Mouse (Mus musculus): Measurements from ENCODE around the gene Vwa5b2. TPM values are rescaled to one million over a fixed set of nuclear protein-coding genes. Genes with fewer than 3 reads are reported as not detected.

The Vwa5b2 gene
- total RNA-seq (2023) = 0.49 to 0.88 TPM in 2 of 4 replicates, not detected in the others

DNA sequence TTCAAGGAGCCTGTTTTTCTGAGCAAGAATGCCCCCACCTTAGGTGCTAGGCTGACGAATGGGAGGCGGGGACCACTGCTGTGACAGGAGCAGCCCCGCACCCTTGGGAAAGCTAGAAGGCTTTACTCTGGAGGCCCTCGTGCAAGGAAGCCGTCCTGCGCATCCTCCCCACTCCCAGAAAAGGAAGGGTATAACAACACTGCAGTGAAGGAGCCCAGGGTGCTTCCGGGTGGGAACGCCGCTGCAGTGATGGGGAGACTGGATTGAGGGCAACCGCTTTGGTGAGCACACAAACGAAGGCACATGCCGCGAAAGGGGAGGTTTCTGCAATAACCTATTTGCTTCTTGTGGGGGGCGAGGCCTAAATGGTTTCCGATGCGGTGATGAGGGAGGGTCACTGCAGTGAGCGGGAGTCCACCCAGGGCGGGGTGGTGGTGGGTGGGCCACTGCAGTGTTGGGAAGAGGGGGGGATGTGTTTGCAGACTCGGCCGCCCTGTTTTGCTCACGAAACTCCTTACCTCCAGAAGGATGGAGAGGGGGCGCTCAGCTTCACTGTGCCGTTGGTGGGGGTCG is at the start of gene Vwa5b2:
Gene Vwa5b2, plus strand, starts transcription at position 106 of the 573 bp plus-strand sequence.

DNA sequence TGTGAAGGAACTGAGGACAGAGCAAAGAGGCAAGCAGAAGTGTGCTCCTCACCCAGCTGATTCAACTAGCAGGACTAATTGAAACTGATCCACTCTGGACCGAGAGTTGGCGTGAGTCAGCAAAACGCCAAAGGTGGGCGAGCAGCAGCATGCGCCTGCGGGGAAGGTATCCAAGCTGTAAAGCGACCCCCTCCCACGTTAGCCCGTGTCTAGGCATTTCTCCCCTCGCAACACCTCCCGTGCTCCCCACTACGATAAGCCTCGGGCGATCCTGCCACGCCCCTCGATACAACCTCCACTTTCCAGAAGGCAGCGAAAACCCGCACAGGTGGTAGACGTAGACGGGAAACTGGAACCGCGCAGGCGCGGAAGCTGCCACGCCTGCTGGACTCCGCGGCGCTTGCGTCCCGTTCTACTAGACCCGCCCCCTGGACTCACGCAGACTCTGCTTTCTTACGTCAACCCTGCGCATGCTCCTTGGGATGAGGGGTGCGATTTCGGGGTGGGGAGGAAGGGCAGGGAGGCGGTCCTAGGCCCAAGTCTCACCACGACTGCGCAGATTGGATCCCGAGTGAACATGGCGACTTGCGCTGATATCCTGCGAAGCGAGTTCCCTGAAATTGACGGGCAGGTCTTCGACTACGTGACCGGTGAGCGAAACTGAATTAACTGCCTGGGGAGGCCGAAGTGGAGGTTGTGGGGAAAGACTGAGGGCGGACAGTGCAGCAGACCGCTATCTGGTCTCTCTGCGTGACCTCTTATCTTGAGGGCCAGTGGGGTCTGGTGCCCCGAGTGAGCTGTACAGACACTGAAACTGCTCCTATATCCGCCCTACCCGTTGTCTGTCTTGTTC is 40.9 kb upstream of the Vwa5b2 start, which contains the start of gene Abcf3:
Gene Abcf3, plus strand, starts transcription at position 482 of the 853 bp plus-strand sequence.

DNA sequence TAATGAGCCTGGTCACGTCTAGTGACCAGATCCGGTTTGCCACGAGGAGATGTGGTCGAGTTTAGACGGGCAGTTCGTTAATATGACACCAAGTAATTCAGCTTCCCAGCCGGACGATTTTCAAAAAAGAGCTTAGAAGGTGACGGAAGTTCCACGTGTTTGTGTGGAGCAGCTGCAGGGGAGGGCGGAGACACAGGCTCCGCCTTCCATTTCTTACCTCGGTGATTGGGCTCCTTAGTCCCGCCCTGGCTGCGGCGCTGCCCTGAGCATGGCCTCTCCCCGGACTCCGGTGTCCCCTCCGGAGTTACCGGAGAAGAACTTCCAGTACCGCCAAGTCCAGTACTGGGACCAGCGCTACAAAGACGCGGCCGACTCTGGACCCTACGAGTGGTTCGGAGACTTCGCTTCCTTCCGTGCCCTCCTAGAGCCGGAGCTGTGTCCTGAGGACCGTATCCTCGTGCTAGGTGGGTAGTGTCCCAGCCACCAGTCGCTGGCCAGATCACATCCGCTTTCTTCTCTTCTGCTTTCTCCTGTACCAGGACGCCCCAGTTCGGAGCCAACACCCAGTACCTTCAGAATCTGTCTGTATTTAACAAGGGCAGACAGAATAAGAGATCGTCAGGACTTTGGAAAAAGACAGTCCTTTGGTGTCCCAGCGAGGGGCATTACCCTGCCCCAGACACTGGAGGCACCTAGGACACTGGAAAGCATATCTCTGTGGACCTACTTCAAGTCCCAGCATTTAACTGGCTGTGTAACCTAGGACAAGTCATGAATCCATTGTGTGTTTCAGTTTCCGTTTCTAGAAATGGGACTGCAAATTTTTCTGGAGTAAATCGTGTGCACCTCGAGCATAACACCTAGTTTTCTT is 22.3 kb downstream of the Vwa5b2 start, which contains the start of the genes Eef1akmt4, Gm49333 and Alg3:
Gene Eef1akmt4, plus strand, starts transcription at position 237 of the 871 bp plus-strand sequence.
Gene Gm49333, plus strand, starts transcription at position 254 of the 871 bp plus-strand sequence.
Gene Alg3, minus strand, starts transcription at position 379 of the 871 bp plus-strand sequence.

DNA sequence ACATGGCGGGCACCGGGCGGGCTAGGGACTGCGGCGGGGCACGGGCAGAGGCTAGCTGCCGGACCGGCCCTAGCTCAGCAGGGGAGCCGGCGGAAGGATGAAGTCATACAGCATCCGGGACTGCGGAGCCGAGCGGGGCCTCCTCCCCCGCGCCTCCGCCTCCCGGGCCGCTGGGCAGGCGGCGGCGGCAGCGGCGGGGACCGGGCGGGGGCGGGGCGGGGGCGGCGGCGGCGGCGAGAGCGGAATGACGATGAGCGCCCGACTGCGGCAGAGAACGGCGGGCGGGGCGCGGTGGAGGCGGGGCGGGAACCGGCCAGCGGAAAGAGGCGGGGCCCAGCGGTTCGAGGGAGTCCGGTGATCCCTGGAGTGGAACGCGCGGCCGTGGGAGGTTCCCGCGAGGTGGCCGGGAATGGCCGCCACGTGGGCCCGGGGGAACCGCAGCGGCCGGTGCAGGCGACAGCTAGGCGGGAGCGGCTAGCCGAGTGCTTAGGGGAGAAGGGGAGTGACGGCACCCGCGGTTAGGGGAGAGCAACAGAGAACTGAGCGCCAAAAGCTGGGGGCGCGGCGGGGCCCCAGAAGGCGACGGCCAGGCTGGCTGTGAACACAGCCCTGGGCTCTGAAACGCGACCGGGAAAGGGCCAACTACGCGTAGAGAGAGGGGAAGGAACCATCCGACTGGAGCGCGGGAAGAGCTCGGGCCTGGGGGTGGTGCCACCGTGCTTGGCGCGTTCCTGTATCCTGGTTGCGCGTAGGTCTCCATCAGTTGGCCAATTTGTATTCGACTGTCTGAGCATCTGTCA is 32.1 kb downstream of the Vwa5b2 start, which contains the start of gene Camk2n2:
Gene Camk2n2, minus strand, starts transcription at position 97 of the 800 bp plus-strand sequence.

DNA sequence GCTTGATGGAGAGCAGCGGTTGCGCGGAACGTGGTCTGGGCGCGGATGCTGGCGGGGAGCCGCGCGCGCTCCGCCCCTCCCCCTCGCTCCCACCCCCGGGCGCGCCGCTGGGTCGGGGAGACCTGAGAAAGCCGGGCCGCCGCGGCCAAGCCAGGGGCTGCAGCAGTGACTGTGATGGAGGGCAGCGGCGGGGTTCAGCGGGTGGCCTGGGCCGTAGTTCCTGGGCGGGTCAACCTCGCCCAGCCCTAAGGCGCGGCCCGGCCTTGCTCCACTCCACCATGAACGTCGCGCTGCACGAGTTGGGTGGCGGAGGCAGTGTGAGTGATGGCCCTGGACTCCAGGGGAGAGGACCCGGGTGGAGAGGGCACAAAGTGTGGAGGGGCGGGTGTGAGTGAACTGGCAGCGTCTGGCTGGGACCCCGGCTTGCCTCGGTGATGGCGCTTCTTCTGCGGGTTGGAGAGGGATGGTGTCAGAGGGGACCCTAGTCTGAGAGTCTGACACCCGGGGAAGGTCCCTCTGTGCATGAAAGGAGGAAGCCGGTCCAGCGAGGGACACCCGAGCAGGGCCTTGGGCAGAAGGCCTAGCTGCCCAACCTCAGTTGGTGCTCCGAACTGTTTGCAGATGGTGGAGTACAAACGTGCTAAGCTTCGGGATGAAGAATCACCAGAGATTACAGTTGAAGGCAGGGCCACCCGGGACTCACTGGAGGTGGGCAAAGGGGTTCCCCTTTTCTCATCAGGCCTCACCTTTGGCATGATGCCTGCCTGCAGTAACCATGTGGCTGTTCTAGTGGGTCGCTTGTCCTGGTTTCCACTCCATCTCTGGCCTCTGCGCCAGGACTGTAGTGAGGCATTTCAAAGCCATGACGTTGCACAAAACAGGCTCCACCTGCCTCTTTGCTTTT is 40.7 kb downstream of the Vwa5b2 start, which contains the start of gene Ece2:
Gene Ece2, plus strand, starts transcription at position 98 of the 904 bp plus-strand sequence.

DNA sequence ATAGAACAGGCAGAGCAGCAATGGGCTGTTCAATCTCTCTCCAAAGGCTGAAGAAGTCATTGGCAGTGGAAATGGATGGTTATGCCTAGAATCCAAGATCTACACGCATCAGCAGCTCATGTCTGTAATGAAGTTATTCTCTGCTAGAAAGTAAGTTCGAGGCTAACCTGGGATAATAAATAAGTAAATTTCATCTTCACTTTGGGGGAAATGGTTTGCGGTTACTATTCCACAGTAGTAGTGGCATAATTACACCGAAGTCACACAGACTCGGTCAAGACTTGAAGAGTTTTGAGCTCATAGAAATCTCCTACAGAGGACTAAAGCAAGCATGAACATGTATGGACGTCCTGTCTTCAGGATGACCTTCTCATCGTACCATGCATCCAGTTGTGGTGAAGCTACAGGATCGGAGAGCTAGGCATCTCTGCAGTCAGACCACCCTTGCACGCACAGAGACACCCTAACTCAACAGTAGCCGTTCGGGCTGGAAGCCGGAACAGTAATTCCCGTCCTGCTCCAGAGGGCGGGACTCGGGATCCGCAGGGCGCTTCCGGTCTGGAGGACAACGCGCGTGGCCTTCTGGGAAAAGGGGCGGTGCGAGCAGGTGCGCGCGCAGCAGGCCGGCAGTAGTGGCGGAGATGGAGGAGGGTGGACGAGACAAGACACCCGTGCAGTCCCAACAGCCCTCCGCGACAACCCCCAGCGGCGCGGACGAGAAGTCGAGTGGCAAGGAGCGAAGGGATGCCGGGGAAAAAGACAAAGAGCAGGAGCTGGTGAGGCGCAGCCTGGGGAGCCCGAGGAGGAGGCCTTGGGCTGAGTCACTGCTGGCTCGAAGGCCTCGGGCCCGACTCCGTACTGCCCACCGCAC is 62.0 kb downstream of the Vwa5b2 start, which contains the start of gene Psmd2:
Gene Psmd2, plus strand, starts transcription at position 577 of the 871 bp plus-strand sequence.

Other genes with a start within 250 kb of the Vwa5b2 start
- 23.8 to 28.1 TPM (median 25.8 TPM) in 4 replicates for gene Abcc5, start 163.1 kb upstream of the Vwa5b2 start, total RNA-seq (2023)
- gene Eif2b5, start 90.7 kb upstream of the Vwa5b2 start, total RNA-seq (2023) = 42.8 to 52.1 TPM (median 47.2 TPM) in 4 replicates
- 41.5 to 43.6 TPM (median 42.6 TPM) in 4 replicates for gene Dvl3, start 72.5 kb upstream of the Vwa5b2 start, total RNA-seq (2023)
- 160 to 184 TPM (median 175 TPM) in 4 replicates for gene Ap2m1, start 54.0 kb upstream of the Vwa5b2 start, total RNA-seq (2023)
- 90.6 to 104 TPM (median 98.3 TPM) in 4 replicates for gene Abcf3, start 40.9 kb upstream of the Vwa5b2 start, total RNA-seq (2023)
- gene Eef1akmt4, start 22.1 kb downstream of the Vwa5b2 start, total RNA-seq (2023) = 3.9 to 5.7 TPM (median 4.5 TPM) in 4 replicates
- not detected in 4 replicates for gene Gm49333, start 22.1 kb downstream of the Vwa5b2 start, total RNA-seq (2023)
- gene Alg3, start 22.3 kb downstream of the Vwa5b2 start, total RNA-seq (2023) = 9.5 to 14.5 TPM (median 12.0 TPM) in 4 replicates
- not detected in 4 replicates for gene Camk2n2, start 31.8 kb downstream of the Vwa5b2 start, total RNA-seq (2023)
- 0.76 TPM in 1 of 4 replicates, not detected in the others for gene Ece2, start 40.4 kb downstream of the Vwa5b2 start, total RNA-seq (2023)
- gene Psmd2, start 62.2 kb downstream of the Vwa5b2 start, total RNA-seq (2023) = 103 to 114 TPM (median 106 TPM) in 4 replicates
- 317 to 345 TPM (median 335 TPM) in 4 replicates for gene Eif4g1, start 78.8 kb downstream of the Vwa5b2 start, total RNA-seq (2023)
- 0.41 to 0.91 TPM (median 0.43 TPM) in 3 of 4 replicates, not detected in the other for gene Fam131a, start 103.8 kb downstream of the Vwa5b2 start, total RNA-seq (2023)
- gene Polr2h, start 128.2 kb downstream of the Vwa5b2 start, total RNA-seq (2023) = 17.3 to 22.7 TPM (median 19.5 TPM) in 4 replicates
- gene Clcn2, start 128.3 kb downstream of the Vwa5b2 start, total RNA-seq (2023) = 2.5 to 4.1 TPM (median 3.2 TPM) in 4 replicates
- not detected in 4 replicates for gene Chrd, start 143.7 kb downstream of the Vwa5b2 start, total RNA-seq (2023)
- not detected in 4 replicates for gene Thpo, start 145.0 kb downstream of the Vwa5b2 start, total RNA-seq (2023)

All from B cell, adult 62 days (primary cell).